Mouse (Mus musculus) embryonic facial prominence, embryonic 13.5 days (tissue): ENCODE data around the gene Lgals7. TPM values are rescaled to one million over a fixed set of nuclear protein-coding genes. Genes with fewer than 3 reads are reported as not detected.

Source experiments
- ATAC-seq: fragments of 200-750 bp; cut with Nextera tagmentation; 2 replicates; pipeline ENCODE4 v1.8.0; 2017; ENCODE audit warnings: low read depth; ENCODE audit not compliant: insufficient number of reproducible peaks, insufficient read depth, low FRiP score, low TSS enrichment
- H3K27ac ChIP-seq: fragments of 300-500 bp; sonication (generic); 2 replicates; pipeline ENCODE4 v1.5.1; 2015; ENCODE audit warnings: moderate library complexity, mild to moderate bottlenecking, inconsistent platforms
- H3K27me3 ChIP-seq: fragments of 300-500 bp; sonication (generic); 2 replicates; pipeline ENCODE4 v1.6.1; 2015; ENCODE audit warnings: mild to moderate bottlenecking, inconsistent platforms
- H3K36me3 ChIP-seq: fragments of 300-500 bp; sonication (generic); 2 replicates; pipeline ENCODE4 v1.6.1; 2015; ENCODE audit warnings: mild to moderate bottlenecking, inconsistent platforms
- H3K4me1 ChIP-seq: fragments of 300-500 bp; sonication (generic); 2 replicates; pipeline ENCODE4 v1.6.1; 2015; ENCODE audit warnings: inconsistent platforms
- H3K4me2 ChIP-seq: fragments of 300-500 bp; sonication (generic); 2 replicates; pipeline ENCODE4 v1.6.1; 2015; ENCODE audit warnings: moderate library complexity, mild to moderate bottlenecking, inconsistent platforms
- H3K4me3 ChIP-seq: fragments of 300-500 bp; sonication (generic); 2 replicates; pipeline ENCODE4 v1.5.1; 2015; ENCODE audit warnings: mild to moderate bottlenecking, inconsistent platforms
- H3K9ac ChIP-seq: fragments of 300-500 bp; sonication (generic); 2 replicates; pipeline ENCODE4 v1.6.1; 2015; ENCODE audit warnings: mild to moderate bottlenecking, inconsistent platforms
- H3K9me3 ChIP-seq: fragments of 300-500 bp; sonication (generic); 2 replicates; pipeline ENCODE4 v1.6.1; 2016; ENCODE audit warnings: inconsistent platforms
- WGBS: fragments of 180-500 bp; shearing (Covaris S2); methylation state at CpG from one replicate; pipeline ENCODE4 v1.1.7; 2015; ENCODE audit warnings: mixed read lengths; 5-methylcytosine and 5-hydroxymethylcytosine counted together
- polyA plus RNA-seq: library from polyadenylated mRNA; unstranded; fragments of >200 nt; fragmentation: Nextera tagmentation; extraction: Ambion mirVana; gene quantifications from 2 replicates; pipeline ENCODE4 v1.2.1, GENCODE M21; 2015

Lgals7 gene
- polyA plus RNA-seq, 1 experiment from 2014 or later = 29.4 TPM

DNA sequence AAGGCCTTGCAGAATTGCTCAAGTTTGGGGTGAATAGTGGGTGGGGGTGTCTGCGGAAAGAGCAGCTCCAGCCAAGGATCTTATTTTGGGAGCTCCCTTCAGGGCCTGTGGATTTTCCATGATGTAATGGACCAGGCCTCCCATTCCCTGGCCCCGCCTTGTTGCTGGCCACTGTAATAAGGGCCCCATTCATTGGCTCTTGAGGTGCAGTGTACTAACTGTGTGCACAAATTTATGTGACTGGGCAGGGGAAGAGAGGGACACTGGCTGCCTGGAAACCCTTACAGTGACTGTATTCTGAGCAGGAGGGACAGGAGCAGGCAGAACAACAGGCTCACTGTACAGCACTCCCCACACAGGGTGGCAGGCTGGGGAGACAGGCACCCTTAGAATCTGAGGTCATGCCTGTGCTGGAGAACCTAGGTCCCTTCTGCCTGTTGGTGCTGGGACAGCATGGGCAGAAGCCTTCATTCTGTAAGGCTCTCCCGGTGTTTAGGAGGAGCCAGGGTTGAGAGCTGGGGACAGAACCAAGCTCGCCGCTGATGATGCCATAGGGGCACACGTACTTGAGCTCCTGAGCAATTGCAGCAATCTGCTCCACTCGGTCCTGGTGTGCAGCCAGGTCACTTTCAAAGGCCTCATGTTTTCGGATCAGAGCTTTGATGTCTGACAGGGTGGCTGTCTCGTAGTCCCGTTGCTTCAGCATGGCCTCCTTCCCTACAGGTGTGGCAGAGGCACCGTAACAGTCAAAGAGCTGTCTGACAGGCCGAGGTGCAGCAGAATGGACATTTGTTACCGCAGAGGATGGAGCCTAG is 37.9 kb downstream of the Lgals7 start:
- peaks cover 24% of the 10 kb centered on the region for H3K4me1 ChIP-seq
- H3K9ac ChIP-seq = no peak overlapping the region
- H3K4me2 ChIP-seq = no peak overlapping the region
- peak overlapping the region; percentile 71 for H3K27ac ChIP-seq
- ATAC-seq = peak; percentile 60
- H3K4me3 ChIP-seq = no peak overlapping the region
- 92% methylated on average over 13 of the region's 13 CpGs for WGBS
- no peaks in the 10 kb centered on the region for H3K9me3 ChIP-seq
- H3K27me3 ChIP-seq = no peaks in the 10 kb centered on the region
- H3K36me3 ChIP-seq = peaks cover 99% of the 10 kb centered on the region

DNA sequence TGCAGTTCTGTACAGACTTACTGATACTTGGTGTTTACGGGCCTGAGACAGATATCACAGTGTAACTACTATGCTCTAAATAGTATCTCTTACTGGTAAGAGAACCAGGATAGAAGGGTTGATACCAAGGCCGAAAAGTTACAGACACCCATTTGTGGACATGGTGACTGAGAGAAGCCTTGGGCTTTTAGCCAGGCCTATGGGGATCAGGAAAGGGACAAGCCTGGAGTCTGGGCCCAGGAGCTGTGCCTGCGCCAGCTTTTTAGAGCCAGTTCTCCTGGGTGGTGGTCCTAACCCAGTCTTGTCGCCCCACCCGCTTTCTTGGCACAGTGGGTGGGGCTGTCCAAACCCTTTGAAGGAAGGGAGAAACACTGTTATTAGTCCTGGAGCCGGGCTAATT is 38.5 kb downstream of the Lgals7 start:
- no peak overlapping the region for H3K4me2 ChIP-seq
- ATAC-seq = no peak
- H3K27me3 ChIP-seq = no peaks in the 10 kb centered on the region
- H3K9ac ChIP-seq = 0 out of 2 replicates have a peak overlapping the region, but pooled peaks have one; percentile 2
- 88% methylated on average over 6 of the region's 6 CpGs for WGBS
- peaks cover 99% of the 10 kb centered on the region for H3K36me3 ChIP-seq
- no peaks in the 10 kb centered on the region for H3K9me3 ChIP-seq
- peaks cover 24% of the 10 kb centered on the region for H3K4me1 ChIP-seq
- H3K27ac ChIP-seq = peak overlapping the region; percentile 71
- no peak overlapping the region for H3K4me3 ChIP-seq

- 80% methylated on average over 3 of the region's 3 CpGs for WGBS
- Histone ChIP-seq H3K9ac (0 out of 2 replicates have a peak overlapping the region, but pooled peaks have one; percentile 2), H3K27me3 (no peaks in the 10 kb centered on the region), H3K36me3 (peaks cover 99% of the 10 kb centered on the region), H3K27ac (peak overlapping the region; percentile 71), H3K9me3 (no peaks in the 10 kb centered on the region), H3K4me1 (peaks cover 24% of the 10 kb centered on the region), H3K4me2 (no peak overlapping the region), H3K4me3 (no peak overlapping the region)
- ATAC-seq = no peak
Observed at GRCm38 (mm10) chr7:28902809-28903208, 39.2 kb downstream of the Lgals7 start.

GRCm38 (mm10) chr7:28903778-28904177 is 40.1 kb downstream of the Lgals7 start:
- no peaks in the 10 kb centered on the region for H3K27me3 ChIP-seq
- peaks cover 24% of the 10 kb centered on the region for H3K4me1 ChIP-seq
- H3K4me2 ChIP-seq = no peak overlapping the region
- no peaks in the 10 kb centered on the region for H3K9me3 ChIP-seq
- 79% methylated on average over 10 of the region's 10 CpGs for WGBS
- no peak overlapping the region for H3K4me3 ChIP-seq
- ATAC-seq = no peak
- H3K27ac ChIP-seq = peak overlapping the region; percentile 39
- peaks cover 99% of the 10 kb centered on the region for H3K36me3 ChIP-seq
- H3K9ac ChIP-seq = no peak overlapping the region; the same call in 1 of the 2 replicates

- WGBS = 90% methylated on average over 5 of the region's 5 CpGs
- Histone ChIP-seq H3K36me3 (peaks cover 99% of the 10 kb centered on the region), H3K27me3 (no peaks in the 10 kb centered on the region), H3K9me3 (no peaks in the 10 kb centered on the region), H3K4me3 (no peak overlapping the region), H3K27ac (no peak overlapping the region), H3K4me2 (no peak overlapping the region), H3K4me1 (peaks cover 17% of the 10 kb centered on the region), H3K9ac (no peak overlapping the region)
- ATAC-seq = no peak
Observed at GRCm38 (mm10) chr7:28907195-28907594, 43.5 kb downstream of the Lgals7 start.

GRCm38 (mm10) chr7:28911632-28912031 is 48.0 kb downstream of the Lgals7 start:
- peaks cover 99% of the 10 kb centered on the region for H3K36me3 ChIP-seq
- no peak overlapping the region for H3K9ac ChIP-seq
- no peak overlapping the region for H3K4me2 ChIP-seq
- no peak for ATAC-seq
- no peaks in the 10 kb centered on the region for H3K9me3 ChIP-seq
- H3K27me3 ChIP-seq = no peaks in the 10 kb centered on the region
- H3K4me3 ChIP-seq = no peak overlapping the region
- H3K27ac ChIP-seq = peak overlapping the region; percentile 45; the same call in 1 of the 2 replicates
- WGBS = 55% methylated on average over 4 of the region's 4 CpGs
- no peaks in the 10 kb centered on the region for H3K4me1 ChIP-seq

DNA sequence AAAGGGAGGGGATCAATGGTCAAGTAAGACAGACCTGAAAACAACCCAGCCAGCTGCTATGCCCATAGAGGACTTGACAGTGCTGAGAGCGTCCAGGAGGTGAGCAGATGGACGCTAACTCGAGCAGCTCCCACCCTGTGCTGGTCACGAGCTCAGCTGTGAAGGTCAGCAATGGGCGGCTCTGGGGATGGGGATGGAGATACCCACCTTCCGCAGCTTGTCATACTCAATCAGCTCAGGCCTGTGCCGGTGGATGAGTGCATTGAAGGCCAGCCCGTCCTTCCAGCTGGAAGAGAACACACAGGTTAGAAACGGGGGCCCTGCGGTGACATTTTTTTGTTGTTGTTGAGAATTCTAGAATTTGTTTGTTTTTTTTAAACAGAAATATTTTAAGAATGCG is 49.5 kb downstream of the Lgals7 start:
- Histone ChIP-seq H3K4me3 (no peak overlapping the region), H3K4me2 (no peak overlapping the region), H3K27me3 (no peaks in the 10 kb centered on the region), H3K9ac (no peak overlapping the region), H3K36me3 (peaks cover 99% of the 10 kb centered on the region), H3K9me3 (no peaks in the 10 kb centered on the region), H3K4me1 (peaks cover 12% of the 10 kb centered on the region), H3K27ac (no peak overlapping the region)
- WGBS = 72% methylated on average over 11 of the region's 11 CpGs
- no peak for ATAC-seq

Other genes with a start within 250 kb of the Lgals7 start
- 0.23 TPM in 1 of 2 replicates, not detected in the other for gene Acp7, start 232.5 kb upstream of the Lgals7 start, polyA plus RNA-seq
- 7.7 and 8.3 TPM in 2 replicates for gene Fbxo27, start 171.0 kb upstream of the Lgals7 start, polyA plus RNA-seq
- 18.1 and 21.6 TPM in 2 replicates for gene Fbxo17, start 147.0 kb upstream of the Lgals7 start, polyA plus RNA-seq
- 127 and 132 TPM in 2 replicates for gene Mrps12, start 122.0 kb upstream of the Lgals7 start, polyA plus RNA-seq
- 27.3 and 30.8 TPM in 2 replicates for gene Sars2, start 121.9 kb upstream of the Lgals7 start, polyA plus RNA-seq
- gene Ccer2, start 107.7 kb upstream of the Lgals7 start, polyA plus RNA-seq = 0.89 and 2.1 TPM in 2 replicates
- 73.2 and 76.6 TPM in 2 replicates for gene Sirt2, start 97.1 kb upstream of the Lgals7 start, polyA plus RNA-seq
- 38.8 and 40.5 TPM in 2 replicates for gene Nfkbib, start 96.3 kb upstream of the Lgals7 start, polyA plus RNA-seq
- gene Rinl, start 74.9 kb upstream of the Lgals7 start, polyA plus RNA-seq = 2.6 and 4.1 TPM in 2 replicates
- 301 and 303 TPM in 2 replicates for gene Hnrnpl, start 55.3 kb upstream of the Lgals7 start, polyA plus RNA-seq
- 153 TPM in 2 replicates for gene Ech1, start 38.6 kb upstream of the Lgals7 start, polyA plus RNA-seq
- gene Lgals4, start 30.0 kb upstream of the Lgals7 start, polyA plus RNA-seq = 8.7 and 15.3 TPM in 2 replicates
- 0.69 and 1.2 TPM in 2 replicates for gene Capn12, start 17.6 kb downstream of the Lgals7 start, polyA plus RNA-seq
- 232 and 258 TPM in 2 replicates for gene Actn4, start 98.5 kb downstream of the Lgals7 start, polyA plus RNA-seq
- 453 and 455 TPM in 2 replicates for gene Eif3k, start 118.0 kb downstream of the Lgals7 start, polyA plus RNA-seq
- 7.7 and 9.9 TPM in 2 replicates for gene Map4k1, start 118.2 kb downstream of the Lgals7 start, polyA plus RNA-seq